Mouse (Mus musculus): ENCODE data around the gene Map7d1. TPM values are rescaled to one million over a fixed set of nuclear protein-coding genes. Genes with fewer than 3 reads are reported as not detected.

Gene Map7d1
- 66.1 and 68.2 TPM in 2 replicates for polyA plus RNA-seq (2015; fragmentation: Nextera tagmentation; extraction: Ambion mirVana)

DNA sequence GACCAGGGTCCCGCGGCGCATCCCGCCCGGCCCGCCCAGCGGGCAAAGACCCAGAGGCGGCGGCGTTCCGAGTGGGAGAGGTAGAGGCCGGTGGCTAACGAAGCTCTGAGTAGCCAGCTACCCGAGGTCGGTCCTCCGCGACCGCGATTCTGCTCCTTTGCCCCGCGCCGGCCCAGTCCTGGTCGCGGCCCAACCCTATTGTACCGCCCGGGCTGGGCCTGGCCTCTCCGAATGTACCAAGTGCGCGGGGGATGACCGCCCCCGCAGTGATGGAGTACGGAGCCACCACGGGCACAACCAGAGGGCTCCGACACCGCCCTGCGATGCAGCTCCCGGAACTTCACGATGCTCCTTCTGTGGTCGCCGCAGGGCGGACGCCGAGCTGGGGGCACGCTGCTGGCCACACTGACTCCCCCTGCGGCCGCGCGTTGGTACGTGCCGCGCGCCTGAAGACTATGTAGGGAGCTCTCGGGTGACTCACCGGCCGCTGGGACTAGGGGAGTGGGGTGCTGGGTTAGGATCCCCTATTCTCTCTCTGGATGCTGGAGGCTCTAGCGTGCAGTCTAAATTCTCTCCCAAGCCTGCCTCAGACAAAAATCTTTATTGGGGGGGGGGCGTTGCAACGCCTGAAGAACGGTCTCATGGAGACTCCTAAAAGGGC lies at the start of gene Map7d1:
Gene Map7d1, minus strand, starts transcription at position 213 of the 661 bp plus-strand sequence.
- peak within 1 kb of the TSS; percentile 95 for H3K9ac ChIP-seq (ENCODE audit: low read depth, low read length)
- no peaks in the 10 kb centered on the region for H3K36me3 ChIP-seq (ENCODE audit: control insufficient read depth, insufficient read depth, low read length)
- no peaks in the 10 kb centered on the region for H3K9me3 ChIP-seq (replicated peaks; ENCODE audit: control insufficient read depth, low read length, poor library complexity, severe bottlenecking)
- WGBS, result under 1% methylated on average over 58 of the region's 59 CpGs
- peak within 1 kb of the TSS; percentile 98 for H3K4me2 ChIP-seq (ENCODE audit: low read length)
- peak; percentile 82 for ATAC-seq
- H3K4me3 ChIP-seq (ENCODE audit: low read depth, low read length), result peak within 1 kb of the TSS; percentile 84
- H3K27me3 ChIP-seq (ENCODE audit: control insufficient read depth, insufficient read depth, low read depth, low read length), result no peaks in the 10 kb centered on the region
- H3K4me1 ChIP-seq (ENCODE audit: control insufficient read depth, insufficient read depth, low read length), result peaks cover 47% of the 10 kb centered on the region
- H3K27ac ChIP-seq (ENCODE audit: low read length), result peak within 1 kb of the TSS; percentile 95

DNA sequence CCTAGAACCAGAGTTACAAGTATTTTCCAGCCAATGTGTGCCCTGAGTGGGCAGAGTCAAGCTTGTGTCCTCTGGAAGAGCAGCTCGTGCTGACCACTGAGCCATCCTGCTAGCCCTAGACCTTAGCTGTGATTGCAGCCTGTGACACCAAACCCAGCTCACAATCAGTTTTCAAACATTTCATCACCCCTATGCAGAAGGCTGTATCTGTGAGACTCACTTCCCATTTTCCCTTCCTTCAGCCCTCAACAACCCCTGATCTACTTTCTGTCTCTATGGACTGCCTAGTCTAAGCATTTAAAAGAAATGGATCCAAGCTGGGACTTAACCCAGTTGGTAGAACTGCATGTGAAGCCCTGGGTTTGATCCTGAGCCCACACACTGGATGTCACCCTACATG lies 49.3 kb upstream of the Map7d1 start:
- H3K27me3 ChIP-seq (ENCODE audit: control insufficient read depth, insufficient read depth, low read depth, low read length), result peaks cover 27% of the 10 kb centered on the region
- H3K4me1 ChIP-seq (ENCODE audit: control insufficient read depth, insufficient read depth, low read length), result peaks cover 10% of the 10 kb centered on the region
- H3K36me3 ChIP-seq (ENCODE audit: control insufficient read depth, insufficient read depth, low read length), result no peaks in the 10 kb centered on the region
- no peak overlapping the region for H3K9ac ChIP-seq (ENCODE audit: low read depth, low read length)
- H3K4me2 ChIP-seq (ENCODE audit: low read length), result no peak overlapping the region
- H3K27ac ChIP-seq (ENCODE audit: low read length), result no peak overlapping the region
- H3K9me3 ChIP-seq (replicated peaks; ENCODE audit: control insufficient read depth, low read length, poor library complexity, severe bottlenecking), result no peaks in the 10 kb centered on the region
- WGBS, result 88% methylated on average over 1 of the region's 1 CpGs
- no peak for ATAC-seq
- H3K4me3 ChIP-seq (ENCODE audit: low read depth, low read length), result no peak overlapping the region

DNA sequence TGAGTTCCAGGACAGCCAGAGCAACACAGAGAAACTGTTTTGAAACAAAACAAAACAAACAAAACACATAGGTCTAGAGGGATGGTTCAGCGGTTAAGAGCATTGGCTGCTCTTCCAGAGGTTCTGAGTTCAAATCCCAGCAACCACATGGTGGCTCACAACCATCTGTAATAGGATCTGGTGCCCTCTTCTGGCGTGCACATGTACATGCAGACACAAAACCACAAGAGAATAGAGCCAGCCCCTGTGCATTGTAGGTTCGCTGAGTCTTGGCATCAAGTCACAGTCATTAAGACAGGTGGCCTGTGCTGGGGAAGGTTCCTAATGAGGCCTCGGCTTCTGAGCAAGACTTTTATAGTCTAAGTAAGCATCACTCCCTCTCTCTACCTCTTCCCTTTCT lies 47.7 kb upstream of the Map7d1 start:
- H3K4me1 ChIP-seq (ENCODE audit: control insufficient read depth, insufficient read depth, low read length), result peaks cover 10% of the 10 kb centered on the region
- ATAC-seq, result no peak
- WGBS, result 56% methylated on average over 4 of the region's 4 CpGs
- H3K9ac ChIP-seq (ENCODE audit: low read depth, low read length), result no peak overlapping the region
- H3K27ac ChIP-seq (ENCODE audit: low read length), result no peak overlapping the region
- no peaks in the 10 kb centered on the region for H3K9me3 ChIP-seq (replicated peaks; ENCODE audit: control insufficient read depth, low read length, poor library complexity, severe bottlenecking)
- no peaks in the 10 kb centered on the region for H3K36me3 ChIP-seq (ENCODE audit: control insufficient read depth, insufficient read depth, low read length)
- no peak overlapping the region for H3K4me2 ChIP-seq (ENCODE audit: low read length)
- H3K4me3 ChIP-seq (ENCODE audit: low read depth, low read length), result no peak overlapping the region
- peaks cover 40% of the 10 kb centered on the region for H3K27me3 ChIP-seq (ENCODE audit: control insufficient read depth, insufficient read depth, low read depth, low read length)

DNA sequence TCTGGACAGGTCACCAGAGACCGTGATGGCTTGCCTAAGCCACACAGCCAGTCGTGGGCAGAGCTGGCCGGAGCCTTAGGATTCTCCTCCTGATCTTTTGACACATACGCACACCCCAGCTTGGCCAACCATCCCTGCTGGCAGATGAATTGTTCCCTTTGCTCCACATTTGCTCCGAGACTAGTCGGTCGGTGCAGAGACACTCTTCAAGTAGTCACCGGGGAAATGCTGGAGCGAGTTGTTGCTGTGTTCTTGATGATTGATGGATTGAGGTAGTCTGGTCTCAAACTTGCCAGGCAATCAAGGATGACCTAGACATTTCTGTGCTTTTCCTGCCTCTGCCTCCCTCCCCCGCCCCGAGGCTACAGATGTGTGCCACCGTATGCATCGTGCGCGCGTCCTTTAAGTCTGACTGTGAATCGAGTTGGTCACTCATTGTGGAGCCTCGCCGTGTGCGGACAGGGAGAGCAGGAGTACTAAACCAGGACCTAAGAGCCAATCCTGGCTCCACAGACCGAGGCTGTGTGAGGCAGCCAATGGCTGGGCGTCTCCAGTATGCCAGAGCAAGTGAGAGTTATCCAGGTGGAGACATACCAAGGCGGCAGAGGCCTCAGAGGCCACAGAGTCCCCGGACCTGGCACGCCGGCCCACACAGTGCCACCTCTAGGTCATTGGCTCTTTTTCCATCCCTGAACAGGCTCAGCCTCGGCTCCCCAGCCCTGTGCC lies 45.6 kb upstream of the Map7d1 start:
- Histone ChIP-seq H3K9ac (ENCODE audit: low read depth, low read length) (peak overlapping the region; percentile 31; the same call in 1 of the 2 replicates), H3K27me3 (ENCODE audit: control insufficient read depth, insufficient read depth, low read depth, low read length) (peaks cover 47% of the 10 kb centered on the region)
- WGBS, result 4% methylated on average over 27 of the region's 27 CpGs

DNA sequence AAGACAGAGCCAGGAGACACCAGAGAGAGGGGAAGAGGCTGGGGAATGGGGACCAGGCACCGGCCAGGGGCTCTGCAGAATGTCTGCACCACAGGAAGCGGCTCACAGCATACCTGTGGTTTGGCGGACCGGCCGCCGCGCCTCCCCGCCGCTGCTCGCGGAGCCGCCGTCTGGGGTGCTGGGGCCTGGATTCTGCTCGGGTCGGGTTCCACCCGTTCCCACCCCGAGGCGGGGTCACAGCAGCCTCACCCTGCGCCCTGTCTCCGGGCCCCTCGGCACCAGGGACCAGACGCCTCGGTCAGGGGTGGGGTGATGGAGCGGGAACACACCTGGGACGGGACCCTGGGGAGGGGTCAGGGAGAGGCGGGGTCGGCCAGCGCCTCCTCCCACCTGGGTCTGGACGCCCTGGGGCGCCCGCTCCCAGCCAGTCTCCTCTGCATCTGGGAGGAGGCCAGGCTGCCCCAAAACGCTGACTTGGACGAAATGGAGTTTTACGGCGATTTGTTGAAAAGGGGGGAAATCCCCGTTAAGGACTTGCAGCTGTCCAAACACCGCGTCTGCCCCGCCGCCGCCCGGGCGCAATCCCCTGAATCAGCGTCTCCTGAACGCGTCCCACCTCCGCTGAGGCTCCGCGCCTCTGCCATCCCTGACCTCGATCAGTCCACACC lies 44.9 kb upstream of the Map7d1 start:
- Histone ChIP-seq H3K4me2 (ENCODE audit: low read length) (peak overlapping the region; percentile 49), H3K4me1 (ENCODE audit: control insufficient read depth, insufficient read depth, low read length) (peaks cover 18% of the 10 kb centered on the region), H3K27me3 (ENCODE audit: control insufficient read depth, insufficient read depth, low read depth, low read length) (peaks cover 49% of the 10 kb centered on the region), H3K36me3 (ENCODE audit: control insufficient read depth, insufficient read depth, low read length) (no peaks in the 10 kb centered on the region), H3K9me3 (replicated peaks; ENCODE audit: control insufficient read depth, low read length, poor library complexity, severe bottlenecking) (no peaks in the 10 kb centered on the region), H3K4me3 (ENCODE audit: low read depth, low read length) (peak overlapping the region; percentile 24), H3K27ac (ENCODE audit: low read length) (no peak overlapping the region), H3K9ac (ENCODE audit: low read depth, low read length) (peak overlapping the region; percentile 31; the same call in 1 of the 2 replicates)
- ATAC-seq, result no peak
- 2% methylated on average over 48 of the region's 50 CpGs for WGBS

More for the DNA sequence above, 45.6 kb upstream of the Map7d1 start:
- peak; percentile 25; the same call in 1 of the 2 replicates for ATAC-seq
- Histone ChIP-seq H3K27ac (ENCODE audit: low read length) (no peak overlapping the region), H3K4me3 (ENCODE audit: low read depth, low read length) (peak overlapping the region; percentile 24), H3K4me2 (ENCODE audit: low read length) (peak overlapping the region; percentile 49), H3K36me3 (ENCODE audit: control insufficient read depth, insufficient read depth, low read length) (no peaks in the 10 kb centered on the region), H3K9me3 (replicated peaks; ENCODE audit: control insufficient read depth, low read length, poor library complexity, severe bottlenecking) (no peaks in the 10 kb centered on the region), H3K4me1 (ENCODE audit: control insufficient read depth, insufficient read depth, low read length) (peaks cover 15% of the 10 kb centered on the region)

DNA sequence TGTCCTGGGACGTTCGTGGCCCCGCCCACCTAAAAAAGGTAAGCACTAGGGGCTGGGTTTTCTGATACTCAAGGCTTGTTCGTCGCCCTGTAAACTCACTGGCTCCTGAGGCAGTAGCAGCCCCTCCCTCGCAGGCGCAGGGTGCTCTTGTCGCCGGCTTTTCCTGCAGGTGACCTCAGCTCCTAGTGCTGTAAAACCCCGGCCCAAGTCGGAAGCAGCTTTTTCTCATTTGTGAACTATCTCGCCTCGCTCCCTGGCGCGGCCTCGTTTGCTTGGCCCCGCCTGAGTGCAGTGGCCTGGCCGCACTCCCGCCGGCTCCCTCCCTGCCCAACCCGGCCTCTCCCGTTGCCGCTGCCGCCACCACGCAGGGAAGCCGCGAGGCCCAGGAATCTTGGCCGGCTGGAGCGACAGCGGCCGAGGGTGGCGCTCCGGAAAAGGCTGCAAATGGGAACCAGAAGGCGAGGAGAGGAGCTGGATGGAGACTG lies 40.5 kb upstream of the Map7d1 start:
- H3K36me3 ChIP-seq (ENCODE audit: control insufficient read depth, insufficient read depth, low read length), result no peaks in the 10 kb centered on the region
- 2% methylated on average over 34 of the region's 34 CpGs for WGBS
- peak overlapping the region; percentile 71 for H3K4me2 ChIP-seq (ENCODE audit: low read length)
- no peak for ATAC-seq
- H3K4me1 ChIP-seq (ENCODE audit: control insufficient read depth, insufficient read depth, low read length), result peaks cover 17% of the 10 kb centered on the region
- peak overlapping the region; percentile 34 for H3K4me3 ChIP-seq (ENCODE audit: low read depth, low read length)
- H3K9me3 ChIP-seq (replicated peaks; ENCODE audit: control insufficient read depth, low read length, poor library complexity, severe bottlenecking), result no peaks in the 10 kb centered on the region
- no peak overlapping the region for H3K27ac ChIP-seq (ENCODE audit: low read length)
- H3K27me3 ChIP-seq (ENCODE audit: control insufficient read depth, insufficient read depth, low read depth, low read length), result peaks cover 42% of the 10 kb centered on the region
- peak overlapping the region; percentile 65 for H3K9ac ChIP-seq (ENCODE audit: low read depth, low read length)

DNA sequence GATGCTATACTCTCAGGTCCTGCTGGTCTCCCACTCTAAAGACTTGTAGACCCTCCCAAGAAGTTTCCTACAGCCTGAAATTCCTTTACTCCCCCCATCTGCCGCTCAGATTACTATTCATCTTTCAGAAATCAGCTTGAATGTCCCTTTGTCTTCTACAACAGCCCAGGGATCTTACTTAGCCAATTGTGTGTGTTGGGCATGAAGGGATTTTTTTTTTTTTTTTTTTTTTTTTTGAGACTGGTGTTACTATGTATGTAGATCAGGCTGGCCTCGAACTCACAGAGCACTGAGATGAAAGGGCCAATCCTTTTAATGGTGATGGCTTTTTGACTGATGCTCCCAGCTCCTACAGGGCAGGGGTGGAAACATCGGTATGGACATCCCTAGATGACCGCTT lies 39.8 kb upstream of the Map7d1 start:
- Histone ChIP-seq H3K36me3 (ENCODE audit: control insufficient read depth, insufficient read depth, low read length) (no peaks in the 10 kb centered on the region), H3K9ac (ENCODE audit: low read depth, low read length) (no peak overlapping the region), H3K4me1 (ENCODE audit: control insufficient read depth, insufficient read depth, low read length) (peaks cover 10% of the 10 kb centered on the region), H3K27me3 (ENCODE audit: control insufficient read depth, insufficient read depth, low read depth, low read length) (peaks cover 36% of the 10 kb centered on the region), H3K4me3 (ENCODE audit: low read depth, low read length) (no peak overlapping the region), H3K27ac (ENCODE audit: low read length) (no peak overlapping the region), H3K9me3 (replicated peaks; ENCODE audit: control insufficient read depth, low read length, poor library complexity, severe bottlenecking) (no peaks in the 10 kb centered on the region), H3K4me2 (ENCODE audit: low read length) (no peak overlapping the region; the same call in 1 of the 2 replicates)
- 32% methylated on average over 4 of the region's 4 CpGs for WGBS
- no peak for ATAC-seq

DNA sequence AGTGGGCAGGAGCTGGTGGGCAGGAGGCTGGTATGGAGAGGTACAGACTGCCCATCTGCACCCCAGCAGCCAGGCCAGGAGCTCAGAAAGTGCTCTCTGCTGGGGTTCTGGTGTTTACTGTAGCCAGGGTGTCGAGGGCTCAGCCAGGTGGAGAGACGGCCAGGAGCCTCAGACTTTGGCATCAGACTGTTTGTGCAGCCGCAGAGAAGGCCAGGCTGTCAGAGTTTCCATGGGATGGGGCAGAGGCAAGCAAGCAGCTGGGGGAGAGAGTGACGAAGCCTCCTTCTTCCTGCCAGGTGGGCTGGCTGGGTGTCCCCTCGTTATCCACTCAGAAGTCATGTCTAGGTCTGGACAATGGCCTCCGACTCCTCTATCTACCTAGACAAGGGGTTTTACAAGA lies 39.0 kb upstream of the Map7d1 start:
- 72% methylated on average over 6 of the region's 6 CpGs for WGBS
- no peak overlapping the region for H3K4me2 ChIP-seq (ENCODE audit: low read length)
- H3K4me3 ChIP-seq (ENCODE audit: low read depth, low read length), result no peak overlapping the region
- peaks cover 8% of the 10 kb centered on the region for H3K4me1 ChIP-seq (ENCODE audit: control insufficient read depth, insufficient read depth, low read length)
- no peak overlapping the region for H3K27ac ChIP-seq (ENCODE audit: low read length)
- H3K9me3 ChIP-seq (replicated peaks; ENCODE audit: control insufficient read depth, low read length, poor library complexity, severe bottlenecking), result no peaks in the 10 kb centered on the region
- no peaks in the 10 kb centered on the region for H3K36me3 ChIP-seq (ENCODE audit: control insufficient read depth, insufficient read depth, low read length)
- no peak overlapping the region for H3K9ac ChIP-seq (ENCODE audit: low read depth, low read length)
- ATAC-seq, result no peak
- peaks cover 28% of the 10 kb centered on the region for H3K27me3 ChIP-seq (ENCODE audit: control insufficient read depth, insufficient read depth, low read depth, low read length)

Data from midbrain, embryonic 16.5 days (tissue).